Mouse (Mus musculus): ENCODE data around the gene Zfp316. TPM values are rescaled to one million over a fixed set of nuclear protein-coding genes. Genes with fewer than 3 reads are reported as not detected.

Gene Zfp316
- total and polyA plus RNA-seq, 3 experiments: 4.3 to 4.8 TPM; not detected in 1

DNA sequence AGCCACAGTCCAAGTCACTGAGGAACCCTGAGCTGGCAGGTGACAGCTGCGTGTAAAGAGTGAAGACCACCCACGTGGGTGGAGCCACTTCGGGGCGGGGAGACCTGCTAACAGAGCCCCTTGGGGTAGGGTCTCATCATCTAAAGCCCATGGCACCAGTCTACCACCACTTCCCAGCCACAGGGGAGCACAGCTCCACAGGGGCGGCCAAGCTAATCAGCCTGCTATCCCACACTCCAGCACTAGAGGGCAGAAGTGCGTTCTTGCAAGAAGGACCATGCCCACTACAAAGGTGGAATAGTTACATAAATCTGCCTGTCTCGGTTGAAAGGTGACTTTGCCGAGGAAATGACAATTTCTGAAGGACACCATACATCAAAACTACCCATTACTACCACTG, 42.1 kb upstream of the Zfp316 start:
- no peak overlapping the region for H3K27ac ChIP-seq (ENCODE audit: control insufficient read depth, low read depth, low read length)
- peak; percentile 87 for DNase-seq (ENCODE audit: low read depth, low spot score)
- no peak overlapping the region for H3K4me3 ChIP-seq (ENCODE audit: control insufficient read depth in 1 of 2, insufficient read depth in 1 of 2, low read depth in 2 of 2, low read length in 2 of 2)
- TF ChIP-seq MYB (IDR thresholded peaks at IDR 0.05; ENCODE audit: low read depth, low read length): no peak
- 0 out of 2 replicates have a peak, but pooled peaks have one; percentile 36 for TF ChIP-seq SMC3 (IDR thresholded peaks at IDR 0.05; ENCODE audit: low read depth, low read length)
- TF ChIP-seq CTCF (IDR thresholded peaks at IDR 0.05 in 2 of 3, conservative IDR thresholded peaks at IDR 0.05 in 1 of 3; ENCODE audit: control insufficient read depth in 1 of 3, insufficient read depth in 1 of 3, low read depth in 2 of 3, low read length in 3 of 3, poor library complexity in 1 of 3, severe bottlenecking in 1 of 3): peak; percentile 73 to 89 (median 78)
- H3K36me3 ChIP-seq (ENCODE audit: control insufficient read depth in 1 of 2, insufficient read depth in 2 of 2, low read length in 2 of 2): peaks cover 10 to 18% of the 10 kb centered on the region in 2 experiments
- H3K9ac ChIP-seq (ENCODE audit: control insufficient read depth, low read depth, low read length, poor library complexity, severe bottlenecking): no peak overlapping the region
- no peaks in the 10 kb centered on the region for H3K9me3 ChIP-seq (replicated peaks; ENCODE audit: insufficient read depth, low read length)
- H3K4me1 ChIP-seq (ENCODE audit: control insufficient read depth in 1 of 2, insufficient read depth in 2 of 2, low read length in 2 of 2): peaks cover 0 to 10% of the 10 kb centered on the region in 2 experiments; a peak in 1 of 4 replicates
- H3K79me2 ChIP-seq (ENCODE audit: control insufficient read depth, insufficient read depth, low read length, poor library complexity): peaks cover 69% of the 10 kb centered on the region
- H3K27me3 ChIP-seq (ENCODE audit: control insufficient read depth in 1 of 2, insufficient read depth in 2 of 2, low read length in 2 of 2): no peaks in the 10 kb centered on the region

DNA sequence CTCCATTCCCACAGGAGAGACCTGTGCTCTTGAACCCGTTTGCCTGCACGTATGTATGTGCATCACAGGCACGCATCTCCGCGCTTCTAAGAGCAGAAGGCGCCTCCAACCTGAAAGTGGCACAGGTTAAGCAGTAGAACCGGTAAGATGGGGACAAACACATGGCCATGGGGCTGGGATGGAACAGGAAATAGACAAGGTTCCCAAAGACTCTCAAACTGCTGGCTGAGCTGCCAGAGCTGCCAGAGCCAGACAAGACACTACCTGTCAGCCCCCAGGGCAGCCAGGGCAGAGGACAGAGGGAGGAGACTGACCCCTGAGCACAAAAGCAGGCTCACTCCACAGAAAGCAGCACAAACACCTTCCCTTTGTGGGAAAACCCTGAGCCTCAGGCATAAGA, 40.1 kb upstream of the Zfp316 start:
- H3K4me3 ChIP-seq (ENCODE audit: control insufficient read depth in 1 of 2, insufficient read depth in 1 of 2, low read depth in 2 of 2, low read length in 2 of 2): no peak overlapping the region
- H3K4me1 ChIP-seq (ENCODE audit: control insufficient read depth in 1 of 2, insufficient read depth in 2 of 2, low read length in 2 of 2): peaks cover 0 to 7% of the 10 kb centered on the region in 2 experiments; a peak in 1 of 4 replicates
- H3K36me3 ChIP-seq (ENCODE audit: control insufficient read depth in 1 of 2, insufficient read depth in 2 of 2, low read length in 2 of 2): peaks cover 12 to 15% of the 10 kb centered on the region in 2 experiments
- no peak for DNase-seq (ENCODE audit: low read depth, low spot score)
- H3K27me3 ChIP-seq (ENCODE audit: control insufficient read depth in 1 of 2, insufficient read depth in 2 of 2, low read length in 2 of 2): no peaks in the 10 kb centered on the region
- no peak overlapping the region for H3K9ac ChIP-seq (ENCODE audit: control insufficient read depth, low read depth, low read length, poor library complexity, severe bottlenecking)
- no peak overlapping the region for H3K27ac ChIP-seq (ENCODE audit: control insufficient read depth, low read depth, low read length)
- no peak for TF ChIP-seq MAFK (IDR thresholded peaks at IDR 0.05; ENCODE audit: borderline replicate concordance, low read depth, low read length)
- no peak for TF ChIP-seq POLR2A (IDR thresholded peaks at IDR 0.05; ENCODE audit: control insufficient read depth in 1 of 2, insufficient read depth in 1 of 2, low read depth in 1 of 2, low read length in 2 of 2, poor library complexity in 1 of 2)
- TF ChIP-seq CHD1 (IDR thresholded peaks at IDR 0.05; ENCODE audit: low read depth, low read length): no peak
- TF ChIP-seq NRF1 (IDR thresholded peaks at IDR 0.05; ENCODE audit: insufficient read depth, low read depth, low read length, poor library complexity, severe bottlenecking): no peak
- no peak for TF ChIP-seq MYB (IDR thresholded peaks at IDR 0.05; ENCODE audit: low read depth, low read length)
- TF ChIP-seq KAT2A (conservative IDR thresholded peaks at IDR 0.05; ENCODE audit: low read depth, low read length): no peak
- TF ChIP-seq ETS1 (IDR thresholded peaks at IDR 0.05; ENCODE audit: low read depth, low read length): no peak
- no peak for TF ChIP-seq POLR2AphosphoS5 (IDR thresholded peaks at IDR 0.05; ENCODE audit: borderline replicate concordance, low read depth, low read length)
- no peak for TF ChIP-seq UBTF (IDR thresholded peaks at IDR 0.05; ENCODE audit: borderline replicate concordance, insufficient read depth, low read depth, low read length)
- TF ChIP-seq TAL1 (IDR thresholded peaks at IDR 0.05; ENCODE audit: low read length): no peak
- TF ChIP-seq CHD2 (IDR thresholded peaks at IDR 0.05; ENCODE audit: low read length): no peak
- TF ChIP-seq MEF2A (IDR thresholded peaks at IDR 0.05; ENCODE audit: extremely low read depth, insufficient replicate concordance, low read depth, low read length, poor library complexity, severe bottlenecking): no peak
- no peak for TF ChIP-seq ZKSCAN1 (IDR thresholded peaks at IDR 0.05; ENCODE audit: low read depth, low read length)
- H3K9me3 ChIP-seq (replicated peaks; ENCODE audit: insufficient read depth, low read length): no peaks in the 10 kb centered on the region
- peaks cover 80% of the 10 kb centered on the region for H3K79me2 ChIP-seq (ENCODE audit: control insufficient read depth, insufficient read depth, low read length, poor library complexity)
